Mouse (Mus musculus) thymus, adult 2 months (tissue): ENCODE results near the gene Ciz1.

Experiments used
- CTCF ChIP-seq: fragments of 200-500 bp; IDR thresholded peaks from 2 replicates; pipeline ENCODE4 v1.5.1; 2012; ENCODE audit warnings: mild to moderate bottlenecking, control low read depth, low read length, moderate library complexity, borderline replicate concordance; ENCODE audit not compliant: control insufficient read depth, poor library complexity, insufficient read depth; ENCODE audit errors: extremely low read depth
- POLR2A ChIP-seq: fragments of 200-500 bp; IDR thresholded peaks from 2 replicates; pipeline ENCODE4 v1.6.1; 2012; ENCODE audit warnings: mild to moderate bottlenecking, low read length, control low read depth, moderate library complexity; ENCODE audit not compliant: control insufficient read depth, poor library complexity, insufficient read depth; ENCODE audit errors: extremely low read depth

DNA sequence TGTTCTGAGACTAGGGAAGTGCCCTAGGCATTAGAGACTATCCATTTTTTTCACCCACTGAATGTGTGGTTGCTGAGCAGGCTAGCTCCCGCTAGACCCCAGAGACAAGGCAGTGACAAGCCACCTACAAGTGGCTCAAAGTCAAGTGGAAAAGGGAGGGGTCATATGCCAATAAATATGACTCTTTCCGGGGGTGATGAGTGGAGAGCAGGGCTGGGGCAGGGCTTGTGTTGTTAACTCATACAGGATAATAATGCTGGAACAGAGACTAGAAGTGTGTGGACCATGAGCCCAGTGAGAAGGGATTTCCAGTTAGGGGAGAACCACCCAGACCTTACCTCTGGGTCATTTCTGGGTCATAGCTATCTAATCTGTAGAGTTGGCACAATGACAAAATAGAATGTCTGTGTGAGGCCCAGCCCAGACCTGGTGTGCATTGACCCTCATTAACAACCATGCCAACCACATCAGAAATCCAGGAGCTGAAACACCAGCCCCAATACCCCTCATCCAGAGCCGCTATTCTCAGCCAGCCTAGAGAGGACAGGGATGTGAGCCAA lies 2.3 kb downstream of the Ciz1 start:
- TF ChIP-seq POLR2A (no peak), CTCF (no peak)
